Mouse (Mus musculus): ENCODE results near the gene Pard6b.
"Not testable (repeated sequence)": the region's sequence is repeated elsewhere in the genome, so short reads cannot be mapped to it uniquely, and the experiment has no call there.

Pard6b gene

GRCm38 (mm10) chr2:168098040-168098439 is 17.2 kb downstream of the Pard6b start:
- peak; percentile 54 for DNase-seq (ENCODE audit: low read depth, low spot score)

DNA sequence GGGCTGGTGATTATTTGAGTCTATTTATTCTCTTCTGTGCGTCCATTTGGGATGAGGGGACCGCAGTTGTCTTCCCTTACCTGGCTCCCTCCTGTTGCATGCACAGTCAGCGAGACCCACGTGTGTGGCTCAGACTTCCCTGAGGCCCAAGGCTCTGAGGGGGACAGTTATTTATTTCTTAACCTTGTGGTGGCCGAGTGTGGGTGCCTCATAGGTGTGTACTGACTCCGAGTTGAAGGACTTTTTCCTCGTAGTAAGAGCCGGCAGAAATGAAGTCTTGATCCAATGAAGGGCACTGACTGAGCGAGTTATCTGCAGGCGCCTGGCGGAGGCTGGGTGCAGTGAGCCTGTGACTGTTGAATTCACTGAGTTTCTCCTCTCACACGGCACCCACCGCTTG is 19.2 kb downstream of the Pard6b start:
- no peak for DNase-seq (ENCODE audit: low read depth, low spot score)

DNA sequence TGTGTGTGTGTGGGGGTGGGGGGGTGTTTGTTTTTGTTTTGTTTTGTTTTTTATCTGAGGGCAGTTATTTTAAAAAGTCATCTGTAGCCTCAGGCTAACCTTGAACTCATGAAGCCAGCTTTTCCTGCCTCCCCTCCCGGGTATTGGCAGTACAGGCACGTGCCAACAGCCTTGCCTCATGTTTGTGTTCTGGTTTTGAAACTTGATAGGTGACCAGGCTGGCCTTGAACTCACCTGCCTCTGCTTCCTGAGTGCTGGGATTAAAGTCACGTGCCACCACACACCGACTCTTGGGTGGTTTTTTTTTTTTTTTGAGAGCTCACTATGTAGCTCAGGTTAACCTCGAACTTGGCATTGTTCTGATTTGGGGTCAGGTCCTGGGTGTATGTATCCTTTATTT is 21.0 kb downstream of the Pard6b start:
- no peak for DNase-seq (ENCODE audit: low read depth, low spot score)

GRCm38 (mm10) chr2:168103341-168103740 is 22.5 kb downstream of the Pard6b start:
- no peak for DNase-seq (ENCODE audit: low read depth, low spot score)

DNA sequence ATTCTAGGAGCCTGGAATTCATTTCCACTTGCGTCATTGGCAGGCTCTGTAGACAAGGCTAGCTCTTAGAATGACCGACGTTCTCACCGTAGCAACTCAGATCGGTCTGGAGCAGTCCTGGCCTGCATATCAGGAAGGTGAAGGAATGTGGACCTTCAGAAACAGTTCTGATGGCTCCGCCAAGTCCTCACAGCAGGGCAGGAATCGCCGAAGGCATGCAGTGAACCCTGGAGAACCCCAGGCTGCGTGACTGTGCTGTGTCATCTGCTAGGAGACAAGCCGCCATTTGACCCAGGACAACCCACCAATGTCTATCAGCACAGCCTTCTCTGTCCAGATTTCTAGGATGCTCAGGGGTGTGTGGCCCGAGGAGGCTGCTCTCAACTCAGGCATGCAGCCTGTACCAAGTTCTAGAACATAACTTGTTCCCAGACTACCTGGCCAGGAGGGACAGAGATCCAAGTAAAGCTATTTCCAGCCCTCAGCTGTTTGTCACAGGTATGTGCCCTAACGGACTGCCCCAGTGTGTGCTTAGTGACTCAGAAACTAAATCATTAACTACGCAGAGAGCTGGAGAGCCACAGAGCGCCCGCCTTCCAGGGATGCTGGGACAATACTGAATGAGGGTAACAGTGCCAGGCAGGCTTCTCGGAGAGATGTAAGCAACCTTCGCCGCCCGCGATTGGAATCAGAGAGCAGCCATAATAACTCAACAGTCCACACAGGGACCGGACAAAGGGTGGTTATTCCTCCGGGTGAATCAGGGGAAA is 23.8 kb downstream of the Pard6b start:
- no peak for DNase-seq (ENCODE audit: low read depth, low spot score)

GRCm38 (mm10) chr2:168105271-168105670 is 24.5 kb downstream of the Pard6b start:
- DNase-seq (ENCODE audit: low read depth, low spot score): no peak

- DNase-seq (ENCODE audit: low read depth, low spot score): no peak
Observed at GRCm38 (mm10) chr2:168106701-168107178, 25.9 kb downstream of the Pard6b start.

- no peak for DNase-seq (ENCODE audit: low read depth, low spot score)
Observed at GRCm38 (mm10) chr2:168107356-168107755, 26.6 kb downstream of the Pard6b start.

DNA sequence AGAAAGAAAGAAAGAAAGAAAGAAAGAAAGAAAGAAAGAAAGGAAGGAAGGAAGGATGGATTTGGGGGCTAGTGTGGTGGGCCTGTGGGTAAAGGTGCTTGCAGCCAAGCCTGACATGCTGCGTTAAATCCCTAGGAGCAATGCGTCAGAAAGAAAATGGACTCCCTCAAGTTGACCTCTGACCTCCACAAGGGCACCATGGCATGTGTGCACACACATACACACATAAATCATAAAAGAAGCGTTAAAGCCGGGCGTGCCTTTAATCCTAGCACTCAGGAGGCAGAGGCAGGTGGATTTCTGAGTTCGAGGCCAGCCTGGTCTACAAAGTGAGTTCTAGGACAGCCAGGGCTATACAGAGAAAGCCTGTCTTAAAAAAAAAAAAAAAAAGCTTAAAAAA is 27.1 kb downstream of the Pard6b start:
- not testable (repeated sequence) for DNase-seq (ENCODE audit: low read depth, low spot score)

DNA sequence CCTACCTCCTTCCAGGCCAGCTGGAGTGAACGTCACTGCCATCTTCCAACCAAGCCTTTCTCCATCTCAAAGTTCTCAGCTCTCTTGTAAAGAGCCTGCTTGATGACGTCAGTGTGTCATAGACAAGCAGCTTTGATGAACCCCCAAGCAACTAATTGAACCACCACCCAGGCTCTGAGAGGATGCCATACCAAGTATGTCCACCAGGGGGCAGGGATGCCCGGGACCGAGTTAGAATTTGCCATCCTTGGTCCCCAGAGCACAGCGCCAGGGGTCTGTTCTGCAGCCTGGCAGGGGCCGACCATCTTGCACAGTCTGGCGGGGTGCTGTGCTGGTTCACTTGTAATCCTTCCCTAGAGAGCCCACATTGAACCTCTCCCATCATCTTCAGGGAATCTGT is 31.1 kb downstream of the Pard6b start:
- peak; percentile 71 for DNase-seq (ENCODE audit: low read depth, low spot score)

- no peak for DNase-seq (ENCODE audit: low read depth, low spot score)
Observed at GRCm38 (mm10) chr2:168113263-168113662, 32.5 kb downstream of the Pard6b start.

GRCm38 (mm10) chr2:168113692-168114091 is 32.9 kb downstream of the Pard6b start:
- no peak for DNase-seq (ENCODE audit: low read depth, low spot score)

DNA sequence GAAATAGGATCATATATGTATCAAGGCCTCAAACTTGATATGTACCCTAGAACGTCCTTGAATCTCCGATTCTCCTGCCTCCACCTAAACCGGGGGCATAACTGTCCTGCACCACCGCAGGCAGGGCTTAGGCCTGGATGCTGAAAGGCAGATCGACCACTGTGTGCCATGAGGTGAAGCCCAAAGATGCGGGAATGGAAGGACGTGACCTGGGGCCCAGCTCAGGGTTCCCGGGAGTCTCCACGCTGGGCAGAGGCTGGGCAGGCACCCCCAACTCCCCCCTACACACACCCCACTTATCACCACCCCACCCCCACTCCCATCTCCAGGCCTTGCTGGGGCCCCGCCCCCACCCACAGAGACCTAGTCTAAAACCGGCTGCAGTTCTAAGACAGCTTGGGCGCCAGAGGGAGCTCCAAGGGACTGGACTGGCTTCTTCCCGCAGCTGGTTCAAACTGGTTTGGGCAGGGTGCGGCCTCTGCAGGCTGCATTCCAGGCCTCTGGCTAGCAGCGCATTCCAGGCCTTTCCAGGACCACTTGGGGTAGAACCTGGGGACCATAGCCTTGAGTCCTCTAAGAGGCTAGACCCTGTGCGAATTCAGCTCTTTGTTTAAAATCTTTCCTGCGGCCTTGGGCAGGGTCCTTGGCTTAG is 34.0 kb downstream of the Pard6b start:
- DNase-seq (ENCODE audit: low read depth, low spot score): peak; percentile 21

DNA sequence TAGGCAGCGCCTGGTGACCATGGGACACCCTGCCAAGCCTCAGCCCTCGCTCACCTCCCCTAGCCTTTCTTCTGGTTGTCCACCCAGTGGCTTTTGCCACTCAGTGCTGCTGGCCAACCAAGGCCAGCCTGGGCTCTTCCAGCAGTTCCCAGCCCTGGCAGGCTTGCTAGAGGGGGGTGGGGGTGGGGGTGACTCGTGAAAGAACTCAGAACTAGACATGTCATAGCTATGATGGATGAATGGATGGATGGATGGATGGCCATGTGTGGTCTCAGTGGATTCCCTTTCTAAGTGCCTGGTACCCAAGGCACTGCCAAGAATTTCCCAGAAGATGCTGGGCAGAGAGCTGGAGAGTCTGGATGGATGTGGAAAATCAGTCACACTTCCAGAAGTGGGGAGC is 35.0 kb downstream of the Pard6b start:
- DNase-seq (ENCODE audit: low read depth, low spot score): no peak

DNA sequence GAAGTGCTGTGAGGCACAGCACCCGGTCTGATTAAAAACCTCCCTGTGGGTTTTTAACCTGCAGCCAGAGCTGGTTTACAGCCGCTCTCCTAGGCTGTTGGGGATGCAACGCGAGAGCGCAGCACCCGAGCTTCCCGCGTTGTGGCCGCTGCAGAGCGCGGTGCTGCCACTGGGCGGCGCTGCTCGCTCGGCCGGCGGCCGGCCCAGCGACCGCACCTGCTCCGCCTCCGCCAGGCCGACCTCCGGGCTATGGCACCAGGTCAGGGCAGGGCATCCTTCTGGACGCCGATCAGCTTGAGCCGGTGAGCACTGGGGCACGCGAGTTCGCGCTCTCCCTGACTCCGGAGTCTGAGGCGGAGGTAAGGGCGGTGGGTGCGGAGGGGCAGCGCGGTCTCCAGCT is 36.3 kb downstream of the Pard6b start:
- DNase-seq (ENCODE audit: low read depth, low spot score): peak; percentile 68

DNA sequence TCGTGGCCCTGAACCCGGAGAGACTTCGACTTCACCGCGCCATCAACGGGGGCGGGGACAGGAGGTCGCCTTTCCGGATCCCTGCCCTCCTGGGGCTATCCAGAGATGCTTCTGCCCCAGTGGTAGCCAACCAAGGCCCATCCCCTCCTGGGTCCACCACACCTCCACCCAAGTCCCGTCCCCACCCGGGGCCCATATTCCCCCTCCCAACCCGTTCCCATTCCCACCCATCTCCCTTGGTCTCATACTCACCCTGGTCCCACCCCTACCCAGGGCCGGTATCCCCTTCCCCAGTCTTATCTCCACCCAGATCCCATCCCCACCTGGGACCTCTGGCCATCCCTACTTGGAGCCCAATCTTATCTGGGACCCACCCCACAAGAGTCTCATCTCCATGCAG is 36.7 kb downstream of the Pard6b start:
- DNase-seq (ENCODE audit: low read depth, low spot score): no peak

- no peak for DNase-seq (ENCODE audit: low read depth, low spot score)
Observed at GRCm38 (mm10) chr2:168117967-168118366, 37.2 kb downstream of the Pard6b start.

DNA sequence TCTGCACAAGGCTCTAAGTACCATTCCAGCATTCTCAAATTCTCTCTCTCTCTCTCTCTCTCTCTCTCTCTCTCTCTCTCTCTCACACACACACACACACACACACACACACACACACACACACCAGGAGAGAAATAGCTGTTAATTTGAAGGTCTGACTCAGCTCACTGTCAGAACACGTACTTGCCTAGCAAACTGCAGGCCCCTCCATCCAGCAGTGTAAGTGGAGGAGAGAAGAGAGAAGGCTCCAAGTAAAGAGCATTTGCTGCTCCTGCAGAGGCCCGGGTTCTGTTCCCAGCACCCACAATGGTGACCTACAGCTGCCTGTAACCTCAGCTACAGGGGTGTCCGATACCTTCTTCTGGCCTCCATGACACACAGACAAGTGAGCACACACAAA is 37.7 kb downstream of the Pard6b start:
- DNase-seq (ENCODE audit: low read depth, low spot score): no peak

GRCm38 (mm10) chr2:168119123-168119522 is 38.3 kb downstream of the Pard6b start:
- DNase-seq (ENCODE audit: low read depth, low spot score): no peak

DNA sequence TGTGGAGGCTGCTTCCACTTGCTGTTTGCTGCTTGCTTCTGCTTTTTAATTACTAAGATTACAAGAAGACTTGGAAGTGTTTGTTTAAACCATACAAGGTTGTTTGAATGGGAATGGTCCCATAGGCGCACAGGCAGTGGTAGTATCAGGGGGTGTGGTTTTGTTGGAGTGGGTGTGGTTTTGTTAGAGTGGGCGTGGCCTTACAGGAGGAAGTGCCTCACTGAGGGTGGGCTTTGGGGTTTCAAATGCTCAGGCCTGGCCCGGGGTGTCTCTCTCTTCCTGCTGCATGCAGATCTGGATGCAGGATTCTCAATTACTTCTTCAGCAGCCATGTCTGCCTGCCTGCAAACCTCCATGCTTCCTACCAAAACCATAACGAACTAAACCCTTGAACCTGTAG is 40.1 kb downstream of the Pard6b start:
- no peak for DNase-seq (ENCODE audit: low read depth, low spot score)

GRCm38 (mm10) chr2:168123652-168124051 is 42.8 kb downstream of the Pard6b start:
- no peak for DNase-seq (ENCODE audit: low read depth, low spot score)

DNA sequence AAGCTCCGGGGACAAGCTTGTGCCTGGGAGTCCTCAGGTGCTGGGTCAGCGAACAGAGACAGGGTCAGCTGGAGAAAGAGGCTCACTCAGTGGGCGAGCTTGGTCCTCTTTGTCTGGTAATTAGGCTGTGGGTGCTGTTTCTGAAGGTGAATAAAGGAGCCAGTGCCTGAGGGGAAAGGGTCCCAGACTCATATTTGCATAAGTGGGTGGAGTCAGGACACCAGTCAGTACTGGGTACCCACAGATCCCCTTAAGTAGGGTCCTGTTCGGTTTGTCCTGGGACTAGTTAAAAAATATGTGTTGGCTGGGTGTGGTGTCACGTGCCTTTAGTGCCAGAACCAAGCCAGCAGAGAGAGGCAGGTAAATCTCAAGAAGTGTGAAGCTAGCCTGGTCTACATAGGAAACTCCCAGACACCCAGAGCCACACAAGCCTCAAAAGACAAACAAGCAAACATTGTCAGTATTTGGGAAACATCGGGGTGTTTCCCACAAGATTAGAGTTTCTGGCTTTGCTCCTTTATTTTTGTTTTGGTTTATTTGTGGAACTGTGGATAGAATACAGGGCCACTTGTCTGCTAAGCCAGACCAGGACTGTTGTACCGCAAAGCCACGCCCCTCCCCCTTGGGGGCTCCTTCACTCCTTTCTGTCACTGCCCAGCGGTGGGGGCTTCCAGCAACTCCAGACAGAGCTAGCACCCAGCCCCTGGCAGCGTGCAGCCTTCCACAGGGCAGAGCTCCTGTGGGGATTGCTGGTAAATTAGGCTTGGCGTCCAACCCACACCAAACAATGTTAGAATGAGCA is 44.7 kb downstream of the Pard6b start:
- no peak for DNase-seq (ENCODE audit: low read depth, low spot score)

Measured in CD4-positive helper T cell, adult 2 months (primary cell).